Mouse (Mus musculus): ENCODE measurements around the gene Celf2. TPM values are rescaled to one million over a fixed set of nuclear protein-coding genes. Genes with fewer than 3 reads are reported as not detected.
A peak's percentile ranks its signal among the peaks of the same experiment; 100 is the strongest.

Celf2 gene
- polyA plus RNA-seq, 1 experiment from 2014 or later, result 57.8 TPM

- ATAC-seq (ENCODE audit: extremely low read depth, insufficient number of reproducible peaks, low FRiP score, low TSS enrichment), result no peak
- Histone ChIP-seq H3K4me1 (peaks cover 7% of the 10 kb centered on the region; the same call in 1 of the 2 replicates), H3K4me2 (no peak overlapping the region), H3K36me3 (no peaks in the 10 kb centered on the region), H3K27me3 (replicated peaks) (no peaks in the 10 kb centered on the region), H3K9ac (no peak overlapping the region), H3K9me3 (no peaks in the 10 kb centered on the region; the same call in 1 of the 2 replicates), H3K4me3 (no peak overlapping the region), H3K27ac (replicated peaks) (no peak overlapping the region)
- 37% methylated on average over 1 of the region's 1 CpGs for WGBS
These were observed 10.1 kb upstream of the Celf2 start for GRCm38 (mm10) chr2:7519473-7519872.

- Histone ChIP-seq H3K27ac (replicated peaks) (no peak overlapping the region), H3K9ac (no peak overlapping the region), H3K27me3 (replicated peaks) (no peaks in the 10 kb centered on the region), H3K9me3 (no peaks in the 10 kb centered on the region), H3K4me2 (no peak overlapping the region), H3K4me1 (no peaks in the 10 kb centered on the region), H3K36me3 (no peaks in the 10 kb centered on the region), H3K4me3 (no peak overlapping the region)
- ATAC-seq (ENCODE audit: extremely low read depth, insufficient number of reproducible peaks, low FRiP score, low TSS enrichment), result no peak
These were observed 15.9 kb downstream of the Celf2 start for GRCm38 (mm10) chr2:7493420-7493819.

GRCm38 (mm10) chr2:7484974-7485373, 24.4 kb downstream of the Celf2 start:
- H3K27me3 ChIP-seq (replicated peaks), result no peaks in the 10 kb centered on the region
- no peak for ATAC-seq (ENCODE audit: extremely low read depth, insufficient number of reproducible peaks, low FRiP score, low TSS enrichment)
- H3K36me3 ChIP-seq, result no peaks in the 10 kb centered on the region
- H3K4me3 ChIP-seq, result no peak overlapping the region
- H3K4me1 ChIP-seq, result no peaks in the 10 kb centered on the region
- no peak overlapping the region for H3K27ac ChIP-seq (replicated peaks)
- 55% methylated on average over 2 of the region's 2 CpGs for WGBS
- no peak overlapping the region for H3K9ac ChIP-seq
- H3K9me3 ChIP-seq, result no peaks in the 10 kb centered on the region
- no peak overlapping the region for H3K4me2 ChIP-seq

- H3K27ac ChIP-seq (replicated peaks), result no peak overlapping the region
- no peak overlapping the region for H3K4me3 ChIP-seq
- ATAC-seq (ENCODE audit: extremely low read depth, insufficient number of reproducible peaks, low FRiP score, low TSS enrichment), result no peak
- WGBS, result 64% methylated on average over 4 of the region's 4 CpGs
- H3K4me2 ChIP-seq, result no peak overlapping the region
- no peaks in the 10 kb centered on the region for H3K27me3 ChIP-seq (replicated peaks)
- no peaks in the 10 kb centered on the region for H3K9me3 ChIP-seq
- no peaks in the 10 kb centered on the region for H3K36me3 ChIP-seq
- no peaks in the 10 kb centered on the region for H3K4me1 ChIP-seq
- H3K9ac ChIP-seq, result no peak overlapping the region
These were observed 27.3 kb downstream of the Celf2 start for GRCm38 (mm10) chr2:7482062-7482461.

GRCm38 (mm10) chr2:7460329-7461056, 48.9 kb downstream of the Celf2 start:
- Histone ChIP-seq H3K4me2 (no peak overlapping the region), H3K36me3 (no peaks in the 10 kb centered on the region), H3K27me3 (replicated peaks) (no peaks in the 10 kb centered on the region), H3K9ac (no peak overlapping the region), H3K4me3 (no peak overlapping the region), H3K9me3 (no peaks in the 10 kb centered on the region), H3K4me1 (no peaks in the 10 kb centered on the region), H3K27ac (replicated peaks) (no peak overlapping the region)
- ATAC-seq (ENCODE audit: extremely low read depth, insufficient number of reproducible peaks, low FRiP score, low TSS enrichment), result no peak
- WGBS, result 61% methylated on average over 5 of the region's 5 CpGs

GRCm38 (mm10) chr2:7438721-7439282, 70.6 kb downstream of the Celf2 start:
- no peak overlapping the region for H3K4me2 ChIP-seq
- H3K27ac ChIP-seq (replicated peaks), result no peak overlapping the region
- no peaks in the 10 kb centered on the region for H3K36me3 ChIP-seq
- H3K9ac ChIP-seq, result no peak overlapping the region
- H3K4me1 ChIP-seq, result no peaks in the 10 kb centered on the region
- no peak for ATAC-seq (ENCODE audit: extremely low read depth, insufficient number of reproducible peaks, low FRiP score, low TSS enrichment)
- WGBS, result 67% methylated on average over 8 of the region's 8 CpGs
- H3K27me3 ChIP-seq (replicated peaks), result no peaks in the 10 kb centered on the region
- H3K4me3 ChIP-seq, result no peak overlapping the region
- no peaks in the 10 kb centered on the region for H3K9me3 ChIP-seq

- no peak overlapping the region for H3K27ac ChIP-seq (replicated peaks)
- no peak overlapping the region for H3K4me3 ChIP-seq
- no peak overlapping the region for H3K4me2 ChIP-seq
- WGBS, result 73% methylated on average over 1 of the region's 1 CpGs
- no peaks in the 10 kb centered on the region for H3K9me3 ChIP-seq
- no peaks in the 10 kb centered on the region for H3K4me1 ChIP-seq
- H3K36me3 ChIP-seq, result no peaks in the 10 kb centered on the region
- no peak overlapping the region for H3K9ac ChIP-seq
- no peak for ATAC-seq (ENCODE audit: extremely low read depth, insufficient number of reproducible peaks, low FRiP score, low TSS enrichment)
- no peaks in the 10 kb centered on the region for H3K27me3 ChIP-seq (replicated peaks)
These were observed 82.9 kb downstream of the Celf2 start for GRCm38 (mm10) chr2:7426481-7426880.

GRCm38 (mm10) chr2:7400530-7400929, 108.8 kb downstream of the Celf2 start:
- Histone ChIP-seq H3K4me2 (no peak overlapping the region), H3K27ac (replicated peaks) (no peak overlapping the region), H3K9ac (no peak overlapping the region), H3K4me3 (no peak overlapping the region), H3K9me3 (no peaks in the 10 kb centered on the region), H3K27me3 (replicated peaks) (no peaks in the 10 kb centered on the region), H3K36me3 (no peaks in the 10 kb centered on the region), H3K4me1 (no peaks in the 10 kb centered on the region)
- ATAC-seq (ENCODE audit: extremely low read depth, insufficient number of reproducible peaks, low FRiP score, low TSS enrichment), result no peak
- 71% methylated on average over 3 of the region's 3 CpGs for WGBS

GRCm38 (mm10) chr2:7395935-7396334, 113.4 kb downstream of the Celf2 start:
- 46% methylated on average over 8 of the region's 8 CpGs for WGBS
- Histone ChIP-seq H3K4me1 (no peaks in the 10 kb centered on the region), H3K9me3 (no peaks in the 10 kb centered on the region), H3K4me3 (peak overlapping the region; percentile 5; the same call in 1 of the 2 replicates), H3K27me3 (replicated peaks) (no peaks in the 10 kb centered on the region), H3K4me2 (peak overlapping the region; percentile 54), H3K9ac (no peak overlapping the region), H3K27ac (replicated peaks) (no peak overlapping the region), H3K36me3 (no peaks in the 10 kb centered on the region)
- ATAC-seq (ENCODE audit: extremely low read depth, insufficient number of reproducible peaks, low FRiP score, low TSS enrichment), result no peak

- Histone ChIP-seq H3K4me1 (no peaks in the 10 kb centered on the region), H3K4me3 (peak overlapping the region; percentile 5; the same call in 1 of the 2 replicates), H3K4me2 (peak overlapping the region; percentile 54)
These were observed 113.9 kb downstream of the Celf2 start for GRCm38 (mm10) chr2:7395473-7395872.

GRCm38 (mm10) chr2:7392500-7392899, 116.9 kb downstream of the Celf2 start:
- ATAC-seq (ENCODE audit: extremely low read depth, insufficient number of reproducible peaks, low FRiP score, low TSS enrichment), result no peak
- no peaks in the 10 kb centered on the region for H3K36me3 ChIP-seq
- H3K9me3 ChIP-seq, result no peaks in the 10 kb centered on the region
- H3K4me1 ChIP-seq, result peaks cover 3% of the 10 kb centered on the region; the same call in 1 of the 2 replicates
- no peak overlapping the region for H3K27ac ChIP-seq (replicated peaks)
- no peak overlapping the region for H3K4me3 ChIP-seq
- H3K9ac ChIP-seq, result no peak overlapping the region
- H3K27me3 ChIP-seq (replicated peaks), result no peaks in the 10 kb centered on the region
- WGBS, result 73% methylated on average over 2 of the region's 2 CpGs
- H3K4me2 ChIP-seq, result no peak overlapping the region

More at GRCm38 (mm10) chr2:7395473-7395872, 113.9 kb downstream of the Celf2 start:
- Histone ChIP-seq H3K27ac (replicated peaks) (no peak overlapping the region), H3K9ac (no peak overlapping the region), H3K9me3 (no peaks in the 10 kb centered on the region), H3K36me3 (no peaks in the 10 kb centered on the region), H3K27me3 (replicated peaks) (no peaks in the 10 kb centered on the region)
- ATAC-seq (ENCODE audit: extremely low read depth, insufficient number of reproducible peaks, low FRiP score, low TSS enrichment), result no peak
- WGBS, result 61% methylated on average over 7 of the region's 7 CpGs

- H3K4me2 ChIP-seq, result no peak overlapping the region
- H3K36me3 ChIP-seq, result no peaks in the 10 kb centered on the region
- no peak overlapping the region for H3K4me3 ChIP-seq
- WGBS, result 61% methylated on average over 5 of the region's 5 CpGs
- no peak overlapping the region for H3K27ac ChIP-seq (replicated peaks)
- no peak for ATAC-seq (ENCODE audit: extremely low read depth, insufficient number of reproducible peaks, low FRiP score, low TSS enrichment)
- peaks cover 3% of the 10 kb centered on the region; the same call in 1 of the 2 replicates for H3K4me1 ChIP-seq
- H3K9ac ChIP-seq, result no peak overlapping the region
- H3K9me3 ChIP-seq, result no peaks in the 10 kb centered on the region
- H3K27me3 ChIP-seq (replicated peaks), result no peaks in the 10 kb centered on the region
These were observed 120.1 kb downstream of the Celf2 start for GRCm38 (mm10) chr2:7389264-7389663.
